Mouse (Mus musculus) spleen, adult 10 weeks (tissue): ENCODE measurements around the gene Otos. TPM values are rescaled to one million over a fixed set of nuclear protein-coding genes. Genes with fewer than 3 reads are reported as not detected.

Experiments
- polyA plus RNA-seq: library from polyadenylated mRNA; stranded (reverse); fragments of 350-450 nt; fragmentation: Illumina TruSeq; extraction: RNeasy Lipid Tissue Mini Kit (QIAGEN cat#74804); gene quantifications from one replicate; pipeline ENCODE4 v1.2.3, GENCODE M21; 2015; ENCODE audit warnings: low replicate concordance; ENCODE audit not compliant: insufficient read depth

The Otos gene
- polyA plus RNA-seq = 0.26 TPM

GRCm38 (mm10) chr1:92648673-92649072 is at the start of gene Otos:
Gene Otos (minus strand): TSS chr1:92648841.

DNA sequence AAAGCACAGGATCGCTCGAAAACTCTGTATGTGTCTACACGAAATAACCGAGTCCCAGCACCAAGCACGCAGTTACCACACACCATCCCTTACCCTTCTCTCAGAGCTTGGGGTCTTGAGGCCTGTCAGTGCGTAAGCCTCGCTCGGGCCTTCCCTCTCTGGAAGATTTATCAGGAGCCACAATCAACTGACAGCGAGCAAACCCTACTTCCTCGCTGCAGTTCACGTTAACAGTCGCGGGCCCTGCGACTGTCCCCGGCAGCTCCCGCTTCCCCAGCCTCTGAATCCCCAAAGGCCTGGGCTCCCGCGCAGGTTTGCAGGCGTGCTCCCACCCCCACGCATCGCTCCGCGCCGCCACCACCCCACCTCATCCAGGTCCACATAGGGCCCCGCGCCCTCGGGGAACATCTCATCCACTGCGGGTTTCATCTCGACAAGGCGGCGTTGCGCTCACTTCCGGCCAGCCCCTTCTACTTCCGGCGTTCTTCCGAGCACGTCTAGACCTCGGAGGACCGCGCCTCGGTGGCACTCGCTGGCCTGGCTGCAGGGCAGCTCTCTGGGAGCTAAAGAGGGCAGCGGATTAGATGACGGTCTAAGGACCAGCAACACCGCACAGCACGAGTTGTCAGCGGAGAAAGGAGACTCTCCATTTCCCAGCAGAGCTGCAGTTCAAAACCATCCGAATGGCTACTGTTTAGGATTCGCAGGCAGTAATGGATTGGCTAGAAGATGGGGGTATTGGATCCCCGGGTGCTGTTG is 6.9 kb downstream of the Otos start, which contains the start of gene Cops9:
TSS of gene Cops9 (minus strand) at position 472 of the 759 bp plus-strand sequence.

DNA sequence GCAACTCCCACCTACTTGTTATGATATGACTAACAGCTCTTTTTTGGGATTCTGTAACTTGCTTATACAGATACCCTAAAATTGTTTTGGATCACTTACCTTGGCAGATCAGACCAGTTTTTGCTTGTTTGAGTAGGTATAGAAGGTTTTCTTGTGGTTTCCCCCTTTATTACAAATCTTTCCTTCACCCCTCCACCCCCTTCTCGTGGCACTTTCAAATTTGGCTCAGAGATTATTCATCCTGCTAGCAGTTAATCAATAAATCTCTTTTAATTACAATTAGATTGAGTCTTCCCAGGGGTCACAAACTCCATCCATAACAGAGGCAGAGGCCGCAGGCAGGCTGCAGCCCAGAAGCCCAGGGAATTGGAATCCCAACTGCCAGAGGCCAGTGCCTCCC is 31.2 kb downstream of the Otos start, which contains the start of gene Olfr12:
TSS of gene Olfr12 (plus strand) at position 301 of the 400 bp plus-strand sequence.

DNA sequence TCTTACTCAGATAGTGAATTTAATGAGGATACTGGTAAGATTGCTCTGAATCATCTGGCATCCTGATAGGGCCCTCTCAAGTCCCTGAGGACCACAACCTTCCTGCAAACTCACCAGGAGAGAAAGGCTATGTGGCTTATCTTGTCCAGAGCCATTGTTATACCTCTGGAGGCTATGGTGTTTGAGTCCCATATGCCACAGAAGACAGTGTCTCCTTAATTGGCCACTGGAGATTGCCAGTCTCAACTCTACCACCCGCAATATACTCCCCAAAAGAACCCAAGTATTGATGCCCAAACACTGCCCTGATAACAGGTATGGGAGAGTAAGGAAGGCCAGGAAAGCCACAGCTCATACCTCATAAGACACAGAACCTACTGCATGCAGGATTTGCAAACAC is 43.2 kb downstream of the Otos start, which contains the start of gene Olfr1410:
TSS of gene Olfr1410 (plus strand) at position 301 of the 400 bp plus-strand sequence.

Other genes starting within 250 kb of the Otos start
- gene Ndufa10, start 175.0 kb downstream of the Otos start, polyA plus RNA-seq = 125 TPM
- not detected for gene Olfr1416, start 163.7 kb downstream of the Otos start, polyA plus RNA-seq
- gene Olfr1415, start 152.7 kb downstream of the Otos start, polyA plus RNA-seq = not detected
- gene Olfr1414, start 130.2 kb downstream of the Otos start, polyA plus RNA-seq = not detected
- not detected for gene Olfr1413, start 77.5 kb downstream of the Otos start, polyA plus RNA-seq
- gene Olfr1412, start 63.1 kb downstream of the Otos start, polyA plus RNA-seq = not detected
- not detected for gene Olfr1411, start 54.4 kb downstream of the Otos start, polyA plus RNA-seq
- not detected for gene Olfr1410, start 43.1 kb downstream of the Otos start, polyA plus RNA-seq
- not detected for gene Olfr12, start 31.1 kb downstream of the Otos start, polyA plus RNA-seq
- 175 TPM for gene Cops9, start 6.9 kb downstream of the Otos start, polyA plus RNA-seq
- gene Gpc1, start 182.8 kb upstream of the Otos start, polyA plus RNA-seq = 1.6 TPM